Mouse (Mus musculus): ENCODE measurements around the gene Gpam.

The Gpam gene

DNA sequence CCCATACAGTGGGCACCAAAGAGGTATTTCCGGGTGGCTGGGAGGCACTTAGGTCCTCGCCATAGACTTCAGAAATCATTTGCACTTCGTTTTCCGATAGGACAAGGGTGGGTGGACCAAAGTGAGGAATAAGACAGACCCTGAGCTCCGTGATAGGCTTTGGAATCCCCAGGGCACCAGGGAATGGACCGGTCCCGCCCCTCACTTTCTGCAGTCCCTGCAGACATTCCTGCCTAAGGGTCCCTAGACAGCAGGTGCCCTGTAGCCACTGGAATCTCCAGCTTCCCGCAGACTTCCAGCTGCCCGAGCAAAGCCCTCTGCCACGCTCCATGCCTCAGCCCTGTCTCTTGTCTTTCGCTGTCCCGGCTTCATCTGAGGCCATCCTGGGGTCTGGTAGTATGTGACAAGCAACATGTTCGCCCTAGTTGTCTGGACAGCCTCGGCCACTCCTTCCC is 65.6 kb downstream of the Gpam start:
- no peak for DNase-seq (ENCODE audit: low read depth, low spot score)

DNA sequence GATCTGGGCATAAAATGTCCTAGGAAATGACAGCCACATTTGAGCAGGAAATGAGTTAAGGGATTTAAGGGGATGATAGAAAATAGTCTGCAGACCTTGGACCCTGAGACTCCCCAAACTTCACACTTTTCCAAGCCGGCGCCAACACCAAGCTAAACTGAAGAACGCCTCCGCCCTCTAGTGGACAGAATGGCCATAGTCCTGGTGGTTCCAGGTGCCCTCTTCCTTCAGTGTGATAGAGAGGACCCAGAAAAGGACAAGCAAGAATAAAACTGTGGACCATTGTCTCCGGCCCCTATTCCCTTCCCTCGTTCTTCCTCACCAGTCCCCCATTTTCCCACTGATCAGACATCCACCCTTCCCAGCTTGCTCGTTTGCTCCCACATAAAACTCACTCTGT is 66.1 kb downstream of the Gpam start:
- peak; percentile 63 for DNase-seq (ENCODE audit: low read depth, low spot score)

DNA sequence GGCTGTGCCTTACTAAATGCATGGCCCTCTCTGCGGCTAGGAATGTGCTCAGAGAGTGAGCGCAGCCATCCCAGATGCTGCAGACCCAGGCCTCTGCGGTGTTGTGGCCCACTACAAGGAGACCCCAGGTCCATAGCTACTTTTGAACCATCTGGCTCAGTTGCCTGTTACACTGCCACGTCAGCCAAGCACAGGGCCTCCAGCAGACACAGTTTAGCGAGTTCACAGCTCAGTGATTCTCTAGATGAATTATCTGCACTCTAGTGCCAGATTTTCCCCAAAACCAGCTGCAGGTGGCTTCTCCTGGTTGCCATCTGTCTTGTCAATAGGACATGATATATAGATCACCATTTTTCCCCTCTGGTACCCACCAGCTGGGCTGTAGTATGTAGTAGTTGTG is 69.6 kb downstream of the Gpam start:
- no peak for DNase-seq (ENCODE audit: low read depth, low spot score)

DNA sequence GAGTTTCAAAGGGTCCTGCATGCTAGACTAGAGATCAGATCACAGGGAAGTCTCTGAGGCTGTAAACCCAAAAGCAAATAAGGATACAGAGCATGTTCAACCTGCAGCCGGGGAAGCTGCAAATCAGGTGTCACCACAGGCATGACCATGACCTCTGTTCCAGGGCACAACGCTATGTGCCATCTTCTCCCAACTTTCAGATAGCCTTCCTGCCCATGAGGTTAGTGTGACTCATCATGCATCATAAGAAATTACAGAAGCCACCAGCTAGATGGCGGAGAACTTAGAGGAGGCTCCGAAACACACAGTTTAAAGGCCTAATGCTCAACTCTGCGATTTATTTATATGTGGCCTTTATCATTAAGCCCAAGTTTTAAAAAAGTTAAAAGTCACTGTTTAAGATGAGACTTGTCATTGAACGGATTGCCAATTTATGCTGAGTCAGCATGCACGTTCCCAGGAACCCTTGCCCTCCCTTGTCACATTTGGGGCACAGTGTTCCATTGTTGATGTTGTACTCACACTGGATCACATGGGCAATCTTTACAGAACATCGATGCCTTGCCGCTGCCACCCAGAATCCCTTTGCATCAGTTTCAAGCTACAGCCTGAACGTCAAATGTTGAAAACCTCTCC is 71.3 kb downstream of the Gpam start:
- DNase-seq (ENCODE audit: low read depth, low spot score), result no peak

DNA sequence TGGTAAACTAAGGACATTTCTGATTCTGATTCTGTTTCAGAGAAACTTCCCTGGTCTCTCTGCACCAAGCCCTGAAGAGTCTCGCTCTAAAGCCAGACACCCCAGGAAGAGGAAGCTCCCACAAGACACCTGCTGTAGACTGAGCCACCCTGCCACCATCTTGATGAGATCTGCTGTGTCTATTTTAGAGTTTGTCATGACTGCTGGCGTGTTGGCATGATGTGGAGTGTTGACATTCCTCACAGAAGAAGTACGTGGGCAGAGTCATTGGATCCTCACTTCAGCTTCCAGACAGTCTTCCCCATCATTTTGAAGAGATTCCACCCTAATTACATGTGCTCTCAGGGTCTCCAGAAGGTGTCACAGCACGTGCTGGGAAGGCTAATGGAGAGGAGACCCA is 73.9 kb downstream of the Gpam start:
- no peak for DNase-seq (ENCODE audit: low read depth, low spot score)

DNA sequence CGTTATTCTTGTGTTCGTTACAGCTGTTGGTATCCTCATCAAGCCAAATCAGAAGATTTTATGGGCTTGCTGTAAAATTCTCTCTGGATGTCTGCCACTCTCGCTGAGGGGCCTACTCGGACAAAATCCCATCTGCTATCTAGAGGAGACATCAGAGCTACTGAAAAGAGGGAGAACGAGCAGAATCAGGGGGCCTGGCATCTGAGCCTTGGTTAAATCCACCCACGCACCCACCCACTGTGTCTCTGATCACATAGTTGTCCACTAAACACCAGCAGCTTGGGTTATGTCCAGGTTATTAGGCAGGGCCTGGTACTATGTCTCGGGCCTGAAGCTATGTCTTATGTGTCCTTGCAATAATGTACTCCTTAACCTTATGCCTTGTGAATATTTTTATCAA is 89.6 kb downstream of the Gpam start:
- DNase-seq (ENCODE audit: low read depth, low spot score), result no peak

DNA sequence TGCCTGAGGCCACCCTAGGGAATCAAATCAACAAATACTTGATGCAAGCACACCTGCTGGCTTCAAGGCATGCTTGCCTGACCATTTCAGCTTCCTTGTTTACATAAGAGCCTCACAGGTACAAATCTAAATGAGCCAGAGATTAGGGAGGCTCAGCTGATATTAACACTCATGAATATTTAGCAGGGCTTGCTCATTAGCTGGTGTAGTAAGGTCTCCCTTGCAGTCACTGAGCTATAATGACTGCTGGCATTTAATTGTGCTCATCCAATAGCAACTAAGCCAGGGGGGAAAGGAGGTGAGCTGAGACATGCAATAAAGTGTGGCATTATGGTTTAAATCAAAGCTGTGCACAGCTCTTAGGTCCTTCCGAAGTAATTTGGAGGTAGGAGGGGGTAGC is 108.2 kb downstream of the Gpam start:
- DNase-seq (ENCODE audit: low read depth, low spot score), result no peak
